Mouse (Mus musculus): Measurements from ENCODE around the gene Atp5f1.

DNA sequence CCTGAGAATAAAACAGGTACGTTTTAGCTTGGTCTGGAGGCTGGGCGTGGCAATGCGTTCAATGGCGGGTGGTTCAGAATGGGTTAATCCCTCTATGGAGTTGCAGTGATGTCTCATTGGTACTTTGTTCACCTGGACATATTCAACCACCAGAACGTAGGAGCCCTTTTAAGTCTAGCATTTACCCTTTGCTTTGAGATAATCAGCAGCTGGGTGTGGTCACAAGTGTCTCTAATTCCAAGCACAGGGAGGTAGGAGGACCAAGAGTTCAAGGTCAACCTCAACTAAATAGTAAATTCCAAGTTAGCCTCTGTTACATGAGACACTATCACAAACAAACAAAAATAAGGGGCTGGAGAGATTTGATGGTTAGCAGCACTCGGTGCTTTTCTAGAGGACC lies 31.1 kb downstream of the Atp5f1 start:
- TF ChIP-seq POLR2A (IDR thresholded peaks at IDR 0.05; ENCODE audit: control insufficient read depth in 1 of 2, insufficient read depth in 1 of 2, low read depth in 1 of 2, low read length in 2 of 2, poor library complexity in 1 of 2): no peak
- TF ChIP-seq ZNF384 (IDR thresholded peaks at IDR 0.05; ENCODE audit: low read depth, low read length): no peak
- TF ChIP-seq BHLHE40 (IDR thresholded peaks at IDR 0.05; ENCODE audit: borderline replicate concordance, low read depth, low read length): no peak
- TF ChIP-seq CTCF (IDR thresholded peaks at IDR 0.05 in 2 of 3, conservative IDR thresholded peaks at IDR 0.05 in 1 of 3; ENCODE audit: control insufficient read depth in 1 of 3, insufficient read depth in 1 of 3, low read depth in 2 of 3, low read length in 3 of 3, poor library complexity in 1 of 3, severe bottlenecking in 1 of 3): no peak
- no peak for TF ChIP-seq KAT2A (conservative IDR thresholded peaks at IDR 0.05; ENCODE audit: low read depth, low read length)

All from MEL (cell line).